Mouse (Mus musculus) kidney, adult 2 months (tissue): ENCODE data around the gene Mllt3.

Experiments used
- CTCF ChIP-seq: fragments of 200-500 bp; conservative IDR thresholded peaks from 2 replicates; pipeline ENCODE4 v1.5.1; 2011; ENCODE audit warnings: low read depth, mild to moderate bottlenecking, control low read depth, low read length, moderate library complexity, mixed read lengths; ENCODE audit not compliant: insufficient read depth, insufficient read length
- POLR2A ChIP-seq: fragments of 200-500 bp; IDR thresholded peaks from one replicate; pipeline ENCODE4 v1.6.1; 2011; ENCODE audit warnings: low read depth, low read length, control low read depth

GRCm38 (mm10) chr4:87930356-87931245, 102.6 kb downstream of the Mllt3 start:
- TF ChIP-seq CTCF (no peak), POLR2A (no peak)
